14 mouse cellular contexts compared by ENCODE assay signal in genomic region chr13:7357071-7357470, GRCm38 (mm10).
"Had no signal": no experiment of that assay in that cellular context is flagged by ENCODE, and none has a peak within 500 bp of the region (broad histone marks: within the 10 kb centered on the region; RNA-seq: fewer than 3 reads in every experiment).

No protein-coding gene starts in this region.

- ATAC-seq: liver, embryonic 12.5 days had no signal

- H3K4me2 ChIP-seq: liver, embryonic 12.5 days; lung, embryonic 14.5 days; midbrain, embryonic 12.5 days; neural tube, embryonic 12.5 days; stomach, embryonic 15.5 days had no signal

- H3K36me3 ChIP-seq: liver, embryonic 12.5 days; midbrain, embryonic 12.5 days; neural tube, embryonic 12.5 days; stomach, embryonic 15.5 days had no signal

- H3K4me1 ChIP-seq: liver, embryonic 12.5 days; midbrain, embryonic 12.5 days; neural tube, embryonic 12.5 days; stomach, embryonic 15.5 days had no signal

- H3K4me3 ChIP-seq: liver, embryonic 12.5 days; midbrain, embryonic 12.5 days; neural tube, embryonic 12.5 days; stomach, embryonic 15.5 days had no signal

- DNase-seq: lung, adult 18-20 months; lung, embryonic 14.5 days; lung, postnatal 10 days; lung, postnatal 4 days; right cerebral cortex, postnatal 14 days; thymus, adult 2 months; thymus, postnatal 25 days; thymus, postnatal 4 days had no signal

- H3K9me3 ChIP-seq: liver, embryonic 12.5 days; midbrain, embryonic 12.5 days; neural tube, embryonic 12.5 days; stomach, embryonic 15.5 days had no signal

- H3K27me3 ChIP-seq: liver, embryonic 12.5 days; midbrain, embryonic 12.5 days; neural tube, embryonic 12.5 days; stomach, embryonic 15.5 days had no signal

- H3K27ac ChIP-seq: liver, embryonic 12.5 days; liver, embryonic 14.5 days; midbrain, embryonic 12.5 days; neural tube, embryonic 12.5 days; stomach, embryonic 15.5 days; stomach, postnatal 0 days had no signal

- H3K9ac ChIP-seq: liver, embryonic 12.5 days; liver, embryonic 14.5 days; lung, embryonic 14.5 days; midbrain, embryonic 12.5 days; neural tube, embryonic 12.5 days; stomach, embryonic 15.5 days had no signal
